Mouse (Mus musculus): ENCODE measurements around the gene Robo1.

DNA sequence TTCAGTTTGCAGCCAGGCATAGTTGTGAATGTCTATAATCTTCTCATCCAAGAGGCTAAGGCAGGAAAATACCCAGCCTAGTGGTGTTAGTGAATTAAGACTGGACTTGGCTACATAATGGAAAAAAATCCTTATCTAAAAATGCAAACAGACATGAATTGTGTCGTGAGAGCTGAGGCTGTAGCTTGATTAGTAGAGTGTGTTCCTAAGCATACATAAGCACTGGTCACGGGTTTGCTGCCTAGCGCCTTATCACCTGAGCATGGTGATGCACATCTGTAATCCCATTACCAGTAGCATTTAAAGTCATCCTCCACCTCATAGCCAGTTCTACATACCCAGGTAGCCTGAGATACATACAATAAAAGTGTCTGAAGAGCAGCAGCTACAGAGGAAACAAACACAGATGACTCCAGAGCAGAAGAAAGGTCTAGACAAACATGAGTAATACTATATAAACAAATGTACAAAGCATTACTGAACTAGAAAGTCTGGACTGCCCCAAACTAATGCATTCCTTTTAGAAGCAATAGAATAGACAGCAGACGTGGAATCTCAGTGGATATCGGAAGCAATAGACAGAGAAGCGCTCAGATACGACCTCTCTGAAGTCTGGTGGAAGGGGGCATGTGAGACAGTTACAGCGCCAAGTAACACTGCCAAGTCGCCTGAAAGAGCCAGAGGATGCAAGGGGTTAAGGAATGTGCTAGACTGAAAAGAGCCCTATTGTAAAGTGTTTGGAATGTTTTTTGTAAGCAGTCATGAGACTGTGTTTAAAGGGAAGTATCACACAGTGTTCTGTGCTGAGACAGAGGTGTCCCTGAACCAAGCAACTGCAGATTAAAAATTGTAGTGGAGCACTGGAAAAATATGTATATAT, 333.1 kb downstream of the Robo1 start:
- TF ChIP-seq CTCF (IDR thresholded peaks at IDR 0.05; ENCODE audit: control insufficient read depth, insufficient read depth, insufficient replicate concordance, low read depth, low read length) (no peak), POLR2A (IDR thresholded peaks at IDR 0.05; ENCODE audit: control insufficient read depth, low read depth, low read length) (no peak)
